In genomic region chr13:105270394-105271094, GRCm38 (mm10) we compare ENCODE assay signal across 25 mouse cellular contexts.
"Had no signal": no experiment of that assay in that cellular context is flagged by ENCODE, and none has a peak within 500 bp of the region (broad histone marks: within the 10 kb centered on the region; RNA-seq: fewer than 3 reads in every experiment).

No protein-coding gene starts in this region.

- H3K4me2 ChIP-seq: forebrain, embryonic 15.5 days; heart, embryonic 11.5 days; heart, embryonic 13.5 days; heart, embryonic 15.5 days; hindbrain, embryonic 13.5 days; hindbrain, embryonic 15.5 days; kidney, embryonic 15.5 days; limb, embryonic 12.5 days had no signal

- H3K27me3 ChIP-seq: forebrain, embryonic 15.5 days; heart, embryonic 13.5 days; heart, embryonic 15.5 days; hindbrain, embryonic 13.5 days; hindbrain, embryonic 15.5 days; kidney, embryonic 15.5 days; limb, embryonic 12.5 days had no signal

- H3K9me3 ChIP-seq: heart, embryonic 15.5 days had no signal

- H3K27ac ChIP-seq: forebrain, embryonic 15.5 days; heart, adult 2 months; heart, embryonic 13.5 days; heart, embryonic 15.5 days; hindbrain, embryonic 13.5 days; hindbrain, embryonic 15.5 days; hindbrain, postnatal 0 days; kidney, embryonic 15.5 days; kidney, postnatal 0 days; left cerebral cortex, adult 2 months; limb, embryonic 10.5 days; limb, embryonic 12.5 days had no signal

- H3K4me3 ChIP-seq: forebrain, embryonic 15.5 days; heart, adult 2 months; heart, embryonic 13.5 days; heart, embryonic 15.5 days; hindbrain, embryonic 13.5 days; hindbrain, embryonic 15.5 days; kidney, embryonic 15.5 days; left cerebral cortex, adult 2 months; limb, embryonic 10.5 days; limb, embryonic 12.5 days had no signal

- DNase-seq: forebrain, postnatal 0 days; gastrocnemius, postnatal 14 days; gastrocnemius, postnatal 36 days; heart, adult 11 months; heart, adult 2 months; heart, postnatal 14 days; heart, postnatal 36 days; kidney, adult 11 months; kidney, adult 2 months; kidney, adult 9 months; kidney, postnatal 14 days; kidney, postnatal 36 days had no signal

- H3K4me1 ChIP-seq: heart, embryonic 15.5 days; hindbrain, embryonic 13.5 days; hindbrain, embryonic 15.5 days; kidney, embryonic 15.5 days; limb, embryonic 10.5 days; limb, embryonic 12.5 days had no signal

- H3K9ac ChIP-seq: forebrain, embryonic 15.5 days; forebrain, postnatal 0 days; heart, embryonic 13.5 days; heart, embryonic 15.5 days; hindbrain, embryonic 13.5 days; hindbrain, embryonic 15.5 days; kidney, embryonic 15.5 days; limb, embryonic 12.5 days had no signal

- ATAC-seq: forebrain, embryonic 15.5 days; forebrain, postnatal 0 days; hindbrain, postnatal 0 days; intestine, embryonic 16.5 days had no signal

- H3K36me3 ChIP-seq: heart, embryonic 13.5 days; heart, embryonic 15.5 days had no signal
